Comparison of ENCODE assay signal across 17 mouse cellular contexts in the genomic region with DNA sequence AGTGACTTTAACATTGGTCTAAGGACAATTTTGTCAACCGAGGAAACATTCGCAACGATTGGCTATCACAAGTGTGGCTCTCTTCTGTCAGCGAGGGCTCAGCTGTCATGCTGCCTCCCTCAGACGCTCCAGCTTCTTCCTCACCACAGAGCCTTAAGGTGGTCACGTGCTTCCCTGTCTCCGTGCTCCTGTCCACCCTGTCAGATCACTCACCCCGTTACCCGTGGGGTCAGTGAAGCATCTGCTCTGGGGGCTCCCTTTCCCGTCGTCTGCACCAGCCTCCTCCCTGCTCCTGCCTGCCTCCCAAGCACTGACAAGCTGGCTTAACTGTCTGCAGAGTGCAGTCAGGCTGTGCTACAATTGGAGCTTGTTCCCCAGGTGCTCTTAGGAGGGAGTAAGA.
"Had no signal": no experiment of that assay in that cellular context is flagged by ENCODE, and none has a peak within 500 bp of the region (broad histone marks: within the 10 kb centered on the region; RNA-seq: fewer than 3 reads in every experiment).

No protein-coding gene starts in this region.

- H3K4me3 ChIP-seq: intestine, embryonic 15.5 days; limb, embryonic 12.5 days; limb, embryonic 15.5 days; liver, embryonic 13.5 days; midbrain, embryonic 10.5 days; midbrain, embryonic 15.5 days; neural tube, embryonic 12.5 days; neural tube, embryonic 15.5 days had no signal

- H3K27me3 ChIP-seq: intestine, embryonic 15.5 days; liver, embryonic 13.5 days; midbrain, embryonic 15.5 days; neural tube, embryonic 12.5 days; neural tube, embryonic 15.5 days had no signal

- H3K36me3 ChIP-seq: midbrain, embryonic 15.5 days; neural tube, embryonic 12.5 days; neural tube, embryonic 15.5 days had no signal

- H3K9me3 ChIP-seq: intestine, embryonic 15.5 days; limb, embryonic 12.5 days; limb, embryonic 15.5 days; liver, embryonic 13.5 days; midbrain, embryonic 10.5 days; midbrain, embryonic 15.5 days; neural tube, embryonic 12.5 days; neural tube, embryonic 15.5 days had no signal

- H3K27ac ChIP-seq: intestine, embryonic 15.5 days; limb, embryonic 12.5 days; limb, embryonic 15.5 days; liver, embryonic 13.5 days; midbrain, embryonic 10.5 days; midbrain, embryonic 15.5 days; neural tube, embryonic 12.5 days had no signal

- H3K4me2 ChIP-seq: intestine, embryonic 15.5 days; limb, embryonic 12.5 days; limb, embryonic 15.5 days; liver, embryonic 13.5 days; midbrain, embryonic 15.5 days; neural tube, embryonic 12.5 days; neural tube, embryonic 15.5 days had no signal

- H3K9ac ChIP-seq: intestine, embryonic 15.5 days; limb, embryonic 12.5 days; limb, embryonic 15.5 days; liver, embryonic 13.5 days; midbrain, embryonic 15.5 days; neural tube, embryonic 12.5 days; neural tube, embryonic 15.5 days had no signal

- ATAC-seq: intestine, embryonic 15.5 days; midbrain, embryonic 15.5 days had no signal

- DNase-seq: kidney, adult 18-20 months; kidney, adult 9 months; kidney, postnatal 4 days; left cerebral cortex, postnatal 4 days; liver, embryonic 13.5 days; lung, adult 2 months; lung, postnatal 14 days; lung, postnatal 4 days; thymus, adult 18-20 months; thymus, postnatal 36 days had no signal
